Mouse (Mus musculus): ENCODE data around the gene Spryd3.

DNA sequence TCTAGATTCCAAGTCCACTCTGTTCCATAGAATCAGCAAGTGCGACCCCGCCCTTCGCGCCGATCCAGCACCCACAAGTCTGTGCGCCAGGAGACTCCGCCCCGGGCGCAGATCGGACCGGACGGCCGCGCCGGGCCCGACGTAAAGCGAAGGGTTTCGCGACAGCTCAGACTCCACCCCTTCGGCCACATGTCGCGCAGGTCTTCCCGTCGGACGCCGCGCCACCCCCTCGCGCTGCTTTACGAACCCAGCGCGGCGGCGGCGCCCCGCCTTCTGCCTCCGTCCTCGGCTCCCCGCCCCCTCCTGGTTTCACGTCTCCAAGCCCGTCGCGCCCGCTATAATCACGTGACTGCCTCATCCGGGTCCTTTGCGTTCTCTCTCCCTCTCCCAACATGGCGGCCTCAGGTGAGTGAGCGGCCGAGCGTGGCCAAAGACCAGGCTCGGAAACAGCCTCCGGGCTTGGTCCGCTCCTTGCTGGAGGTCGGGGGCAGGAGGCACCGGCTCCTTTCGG is 62.4 kb downstream of the Spryd3 start, which contains the start of gene Eif4b:
- TF ChIP-seq POLR2A (IDR thresholded peaks at IDR 0.05; ENCODE audit: insufficient read depth, low read depth, low read length): 0 out of 2 replicates have a peak, but pooled peaks have one; percentile 11
- no peak for TF ChIP-seq CTCF (IDR thresholded peaks at IDR 0.05; ENCODE audit: insufficient read depth, low read depth, low read length)

All from olfactory bulb, adult 2 months (tissue).